Mouse (Mus musculus) gastrocnemius, adult 2 months (tissue): ENCODE data around the gene 2610507B11Rik. TPM values are rescaled to one million over a fixed set of nuclear protein-coding genes. Genes with fewer than 3 reads are reported as not detected.
"Not testable (repeated sequence)": the region's sequence is repeated elsewhere in the genome, so short reads cannot be mapped to it uniquely, and the experiment has no call there.

Source experiments
- DNase-seq: peaks from one replicate; pipeline ENCODE4 v3.0.0; 2022
- H3K27ac ChIP-seq: fragments of 200-600 bp; 2 replicates; pipeline ENCODE4 v1.8.1; 2022; ENCODE audit warnings: mild to moderate bottlenecking
- H3K4me3 ChIP-seq: fragments of 200-600 bp; 2 replicates; pipeline ENCODE4 v1.8.1; 2022; ENCODE audit warnings: mild to moderate bottlenecking, moderate library complexity
- CTCF ChIP-seq: fragments of 200-600 bp; IDR thresholded peaks from 2 replicates; pipeline ENCODE4 v1.8.1; 2022; ENCODE audit warnings: antibody characterized with exemption, mild to moderate bottlenecking, moderate library complexity
- intact Hi-C: fragments of 180-260 bp; cut with DNase I; formaldehyde crosslinking; loops from one replicate; pipeline ENCODE4 v1.15.1; 2025
- total RNA-seq, 2 experiments: library from RNA; stranded (reverse); gene quantifications; 2 replicates each; pipeline ENCODE4 v1.2.3; 2021

The 2610507B11Rik gene
- total RNA-seq, 2 experiments from 2014 or later = 221 to 231 TPM

GRCm38 (mm10) chr11:78247727-78248140 lies 13.8 kb upstream of the 2610507B11Rik start:
- intact Hi-C loops = no loop called here

DNA sequence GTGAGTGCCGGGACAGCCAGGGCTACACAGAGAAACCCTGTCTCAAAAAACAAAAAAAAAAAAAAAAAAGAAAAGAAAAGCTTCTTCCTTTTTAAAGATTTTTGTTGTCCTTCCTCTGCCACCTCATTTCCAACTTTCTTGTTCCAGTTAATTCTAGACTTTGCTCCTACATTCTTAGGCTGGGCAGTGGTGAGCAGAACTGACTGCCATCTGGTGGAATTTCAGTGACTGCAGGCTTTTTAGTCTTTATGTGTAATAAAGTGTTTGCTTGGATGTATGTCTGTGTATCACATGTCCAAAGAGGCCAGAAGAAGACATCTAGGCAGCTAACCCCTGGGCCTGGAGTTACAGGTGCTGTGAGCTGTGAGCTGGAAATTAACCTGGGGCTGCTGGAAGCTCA lies 4.9 kb upstream of the 2610507B11Rik start:
- DNase-seq = no peak
- intact Hi-C loops = no loop called here
- no peak overlapping the region for H3K27ac ChIP-seq
- H3K4me3 ChIP-seq = no peak overlapping the region
- peak; percentile 24; the same call in 1 of the 2 replicates for TF ChIP-seq CTCF

More at GRCm38 (mm10) chr11:78247727-78248140, 13.8 kb upstream of the 2610507B11Rik start:
- no peak overlapping the region for H3K27ac ChIP-seq
- DNase-seq = no peak
- TF ChIP-seq CTCF = no peak
- H3K4me3 ChIP-seq = no peak overlapping the region

GRCm38 (mm10) chr11:78260489-78261258 lies 878 bp upstream of the 2610507B11Rik start:
- no peak for TF ChIP-seq CTCF
- peak overlapping the region; percentile 98 for H3K4me3 ChIP-seq
- H3K27ac ChIP-seq = peak overlapping the region; percentile 76
- DNase-seq = no peak
- intact Hi-C loops = no loop called here

- intact Hi-C loops = loop anchor here (2.0 kb wide), 1 partner anchor 84 kb away; no protein-coding TSS in a partner anchor
- peak; percentile 76 for DNase-seq
- Histone ChIP-seq H3K4me3 (peak overlapping the region; percentile 98), H3K27ac (peak overlapping the region; percentile 97)
- TF ChIP-seq CTCF = peak; percentile 80
Observed at GRCm38 (mm10) chr11:78262550-78262949, 998 bp downstream of the 2610507B11Rik start.

DNA sequence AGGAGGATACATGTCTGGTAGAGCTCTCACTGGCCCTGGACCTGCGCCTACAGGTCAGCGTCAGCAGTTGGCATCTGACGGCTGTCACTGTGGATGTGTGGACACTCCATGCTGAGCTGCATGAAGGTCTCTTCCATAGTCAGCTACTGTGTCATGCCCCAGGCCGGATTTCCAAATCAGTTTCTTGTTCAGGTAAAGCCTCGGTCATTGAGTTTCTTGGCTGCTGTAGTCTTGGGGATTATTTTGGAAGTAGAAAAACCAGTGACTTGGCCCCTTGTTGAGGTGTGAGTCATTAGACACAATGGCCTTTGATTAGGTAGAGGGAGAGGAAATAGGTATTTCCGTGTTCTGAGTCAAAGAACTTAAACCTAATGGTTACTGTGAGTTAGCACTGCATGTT lies 4.0 kb downstream of the 2610507B11Rik start:
- Histone ChIP-seq H3K27ac (peak overlapping the region; percentile 1; the same call in 1 of the 2 replicates), H3K4me3 (no peak overlapping the region)
- peak; percentile 45 for DNase-seq
- intact Hi-C loops = no loop called here
- TF ChIP-seq CTCF = no peak

DNA sequence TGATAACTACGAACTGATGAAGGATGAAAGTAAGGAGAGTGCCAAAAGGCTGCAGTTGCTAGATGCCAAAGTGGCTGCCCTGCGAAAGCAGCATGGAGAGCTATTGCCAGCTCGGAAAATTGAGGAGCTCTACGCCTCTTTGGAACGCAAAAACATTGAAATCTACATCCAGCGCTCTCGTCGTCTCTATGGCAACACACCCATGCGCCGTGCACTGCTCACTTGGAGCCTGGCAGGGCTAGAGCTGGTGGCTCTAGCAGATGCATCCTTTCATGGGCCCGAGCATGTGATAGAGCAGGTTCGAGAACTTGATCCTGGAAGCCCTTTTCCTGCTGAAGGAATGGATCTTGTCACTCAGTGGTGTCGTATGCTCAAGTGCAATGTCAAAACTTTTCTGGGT lies 10.4 kb downstream of the 2610507B11Rik start:
- intact Hi-C loops = no loop called here
- H3K4me3 ChIP-seq = no peak overlapping the region
- H3K27ac ChIP-seq = no peak overlapping the region
- no peak for TF ChIP-seq CTCF
- DNase-seq = no peak

GRCm38 (mm10) chr11:78275596-78275995 lies 14.0 kb downstream of the 2610507B11Rik start:
- no peak overlapping the region for H3K27ac ChIP-seq
- H3K4me3 ChIP-seq = no peak overlapping the region
- intact Hi-C loops = loop anchor here (5.0 kb wide), 1 partner anchor 72 kb away; no protein-coding TSS in a partner anchor
- no peak for DNase-seq
- TF ChIP-seq CTCF = no peak

- DNase-seq, H3K4me3 ChIP-seq, H3K27ac ChIP-seq: not testable (repeated sequence)
- peak; percentile 47 for TF ChIP-seq CTCF
- intact Hi-C loops = loop anchor here (5.0 kb wide), 1 partner anchor 71 kb away; no protein-coding TSS in a partner anchor
Observed at GRCm38 (mm10) chr11:78276169-78276568, 14.6 kb downstream of the 2610507B11Rik start.

- DNase-seq = no peak
- intact Hi-C loops = loop anchor here (5.0 kb wide), 1 partner anchor 68 kb away; no protein-coding TSS in a partner anchor
Observed at GRCm38 (mm10) chr11:78278853-78279252, 17.3 kb downstream of the 2610507B11Rik start.

GRCm38 (mm10) chr11:78279586-78279985 lies 18.0 kb downstream of the 2610507B11Rik start:
- TF ChIP-seq CTCF = no peak
- H3K27ac ChIP-seq = peak overlapping the region; percentile 13; the same call in 1 of the 2 replicates
- intact Hi-C loops = loop anchor here (5.0 kb wide), 1 partner anchor 68 kb away; no protein-coding TSS in a partner anchor
- DNase-seq = no peak
- no peak overlapping the region for H3K4me3 ChIP-seq

More at GRCm38 (mm10) chr11:78278853-78279252, 17.3 kb downstream of the 2610507B11Rik start:
- Histone ChIP-seq H3K4me3 (no peak overlapping the region), H3K27ac (peak overlapping the region; percentile 13; the same call in 1 of the 2 replicates)
- no peak for TF ChIP-seq CTCF

GRCm38 (mm10) chr11:78289146-78289763 lies 27.7 kb downstream of the 2610507B11Rik start:
- no peak overlapping the region for H3K4me3 ChIP-seq
- H3K27ac ChIP-seq = no peak overlapping the region
- DNase-seq = no peak
- intact Hi-C loops = no loop called here
- no peak for TF ChIP-seq CTCF

GRCm38 (mm10) chr11:78290654-78291053 lies 29.1 kb downstream of the 2610507B11Rik start, which contains the start of gene BC030499:
BC030499 (plus strand) TSS chr11:78290841.
- no peak within 1 kb of the TSS for H3K4me3 ChIP-seq
- no peak for DNase-seq
- intact Hi-C loops = no loop called here
- H3K27ac ChIP-seq = no peak within 1 kb of the TSS
- no peak for TF ChIP-seq CTCF

- Histone ChIP-seq H3K27ac (no peak overlapping the region), H3K4me3 (no peak overlapping the region)
- no peak for DNase-seq
- no peak for TF ChIP-seq CTCF
- intact Hi-C loops = no loop called here
Observed at GRCm38 (mm10) chr11:78294585-78294984, 33.0 kb downstream of the 2610507B11Rik start.
